Mouse (Mus musculus) intestine, embryonic 15.5 days (tissue): ENCODE results near the gene Trh. TPM values are rescaled to one million over a fixed set of nuclear protein-coding genes. Genes with fewer than 3 reads are reported as not detected.

Experiments used
- ATAC-seq: fragments of 200-750 bp; cut with Nextera tagmentation; 2 replicates; pipeline ENCODE4 v1.8.0; 2017; ENCODE audit warnings: moderate TSS enrichment, moderate library complexity
- H3K27ac ChIP-seq: fragments of 300-500 bp; sonication (generic); 2 replicates; pipeline ENCODE4 v1.5.1; 2015; ENCODE audit warnings: mild to moderate bottlenecking, inconsistent platforms
- H3K27me3 ChIP-seq: fragments of 300-500 bp; sonication (generic); replicated peaks from 2 replicates; pipeline ENCODE4 v1.6.1; 2015; ENCODE audit warnings: inconsistent platforms
- H3K36me3 ChIP-seq: fragments of 300-500 bp; sonication (generic); 2 replicates; pipeline ENCODE4 v1.6.1; 2015; ENCODE audit warnings: inconsistent platforms
- H3K4me1 ChIP-seq: fragments of 300-500 bp; sonication (generic); replicated peaks from 2 replicates; pipeline ENCODE4 v1.6.1; 2015; ENCODE audit warnings: inconsistent platforms
- H3K4me2 ChIP-seq: fragments of 300-500 bp; sonication (generic); replicated peaks from 2 replicates; pipeline ENCODE4 v1.6.1; 2015; ENCODE audit warnings: mild to moderate bottlenecking, inconsistent platforms
- H3K4me3 ChIP-seq: fragments of 300-500 bp; sonication (generic); replicated peaks from 2 replicates; pipeline ENCODE4 v1.5.1; 2015; ENCODE audit warnings: inconsistent platforms
- H3K9ac ChIP-seq: fragments of 300-500 bp; sonication (generic); 2 replicates; pipeline ENCODE4 v1.6.1; 2015; ENCODE audit warnings: inconsistent platforms
- H3K9me3 ChIP-seq: fragments of 300-500 bp; sonication (generic); 2 replicates; pipeline ENCODE4 v1.6.1; 2016; ENCODE audit warnings: inconsistent platforms
- WGBS: fragments of 180-500 bp; shearing (Covaris S2); methylation state at CpG from one replicate; pipeline ENCODE4 v1.1.7; 2015; 5-methylcytosine and 5-hydroxymethylcytosine counted together
- polyA plus RNA-seq: library from polyadenylated mRNA; unstranded; fragments of >200 nt; fragmentation: Nextera tagmentation; extraction: Ambion mirVana; gene quantifications from 2 replicates; pipeline ENCODE4 v1.2.1, GENCODE M21; 2015

The Trh gene
- 3.7 and 4.4 TPM in 2 replicates for polyA plus RNA-seq

GRCm38 (mm10) chr6:92244591-92244990 is at the start of gene Trh:
Gene Trh (minus strand): TSS chr6:92244650.
- H3K4me2 ChIP-seq: peak within 1 kb of the TSS; percentile 73
- no peak within 1 kb of the TSS for H3K9ac ChIP-seq
- H3K4me3 ChIP-seq: peak within 1 kb of the TSS; percentile 28
- peaks cover 5% of the 10 kb centered on the region; the same call in 1 of the 2 replicates for H3K4me1 ChIP-seq
- no peak within 1 kb of the TSS for H3K27ac ChIP-seq
- H3K9me3 ChIP-seq: no peaks in the 10 kb centered on the region
- 1% methylated on average over 31 of the region's 31 CpGs for WGBS
- H3K36me3 ChIP-seq: no peaks in the 10 kb centered on the region
- 0 out of 2 replicates have a peak, but pooled peaks have one; percentile 23 for ATAC-seq
- peaks cover 34% of the 10 kb centered on the region for H3K27me3 ChIP-seq

- ATAC-seq: no peak
- Histone ChIP-seq H3K27ac (no peak overlapping the region), H3K9ac (no peak overlapping the region), H3K4me1 (no peaks in the 10 kb centered on the region), H3K27me3 (no peaks in the 10 kb centered on the region), H3K4me3 (no peak overlapping the region), H3K9me3 (no peaks in the 10 kb centered on the region), H3K36me3 (no peaks in the 10 kb centered on the region), H3K4me2 (no peak overlapping the region)
- WGBS: 78% methylated on average over 3 of the region's 3 CpGs
These were observed 46.4 kb upstream of the Trh start for GRCm38 (mm10) chr6:92290826-92291225.

- H3K27ac ChIP-seq: no peak overlapping the region
- H3K9ac ChIP-seq: no peak overlapping the region
- H3K9me3 ChIP-seq: no peaks in the 10 kb centered on the region
- H3K36me3 ChIP-seq: no peaks in the 10 kb centered on the region
- H3K4me1 ChIP-seq: no peaks in the 10 kb centered on the region
- no peak for ATAC-seq
- no peaks in the 10 kb centered on the region for H3K27me3 ChIP-seq
- 46% methylated on average over 4 of the region's 4 CpGs for WGBS
- no peak overlapping the region for H3K4me2 ChIP-seq
- no peak overlapping the region for H3K4me3 ChIP-seq
These were observed 42.4 kb upstream of the Trh start for GRCm38 (mm10) chr6:92286889-92287288.

GRCm38 (mm10) chr6:92286258-92286888 is 41.9 kb upstream of the Trh start:
- H3K27ac ChIP-seq: no peak overlapping the region
- ATAC-seq: no peak
- H3K9ac ChIP-seq: no peak overlapping the region
- no peak overlapping the region for H3K4me3 ChIP-seq
- 29% methylated on average over 4 of the region's 4 CpGs for WGBS
- no peaks in the 10 kb centered on the region for H3K27me3 ChIP-seq
- no peak overlapping the region for H3K4me2 ChIP-seq
- no peaks in the 10 kb centered on the region for H3K9me3 ChIP-seq
- no peaks in the 10 kb centered on the region for H3K36me3 ChIP-seq
- no peaks in the 10 kb centered on the region for H3K4me1 ChIP-seq

GRCm38 (mm10) chr6:92285559-92285958 is 41.1 kb upstream of the Trh start:
- H3K4me1 ChIP-seq: no peaks in the 10 kb centered on the region
- H3K4me2 ChIP-seq: no peak overlapping the region
- no peak overlapping the region for H3K4me3 ChIP-seq
- no peaks in the 10 kb centered on the region for H3K9me3 ChIP-seq
- no peaks in the 10 kb centered on the region for H3K27me3 ChIP-seq
- no peak overlapping the region for H3K9ac ChIP-seq
- no peak for ATAC-seq
- H3K27ac ChIP-seq: no peak overlapping the region
- WGBS: 70% methylated on average over 4 of the region's 4 CpGs
- H3K36me3 ChIP-seq: no peaks in the 10 kb centered on the region

GRCm38 (mm10) chr6:92277179-92277578 is 32.7 kb upstream of the Trh start:
- Histone ChIP-seq H3K27me3 (no peaks in the 10 kb centered on the region), H3K4me2 (no peak overlapping the region), H3K4me1 (no peaks in the 10 kb centered on the region), H3K4me3 (no peak overlapping the region), H3K36me3 (no peaks in the 10 kb centered on the region), H3K27ac (no peak overlapping the region), H3K9ac (no peak overlapping the region), H3K9me3 (no peaks in the 10 kb centered on the region)
- WGBS: 65% methylated on average over 1 of the region's 1 CpGs
- ATAC-seq: peak; percentile 84

GRCm38 (mm10) chr6:92273652-92274322 is 29.3 kb upstream of the Trh start:
- H3K27me3 ChIP-seq: no peaks in the 10 kb centered on the region
- H3K4me3 ChIP-seq: no peak overlapping the region
- no peaks in the 10 kb centered on the region for H3K36me3 ChIP-seq
- no peak for ATAC-seq
- H3K4me2 ChIP-seq: no peak overlapping the region
- no peak overlapping the region for H3K9ac ChIP-seq
- WGBS: 74% methylated on average over 6 of the region's 6 CpGs
- H3K9me3 ChIP-seq: no peaks in the 10 kb centered on the region
- H3K27ac ChIP-seq: no peak overlapping the region
- no peaks in the 10 kb centered on the region for H3K4me1 ChIP-seq

- Histone ChIP-seq H3K36me3 (no peaks in the 10 kb centered on the region), H3K9me3 (no peaks in the 10 kb centered on the region), H3K9ac (no peak overlapping the region), H3K27ac (no peak overlapping the region), H3K4me2 (no peak overlapping the region), H3K4me3 (no peak overlapping the region), H3K27me3 (no peaks in the 10 kb centered on the region), H3K4me1 (no peaks in the 10 kb centered on the region)
- no peak for ATAC-seq
- WGBS: 77% methylated on average over 3 of the region's 3 CpGs
These were observed 28.2 kb upstream of the Trh start for GRCm38 (mm10) chr6:92272601-92273000.

GRCm38 (mm10) chr6:92269019-92269418 is 24.6 kb upstream of the Trh start:
- H3K36me3 ChIP-seq: no peaks in the 10 kb centered on the region
- H3K9me3 ChIP-seq: no peaks in the 10 kb centered on the region
- H3K9ac ChIP-seq: no peak overlapping the region
- H3K4me2 ChIP-seq: no peak overlapping the region
- H3K4me1 ChIP-seq: no peaks in the 10 kb centered on the region
- WGBS: 8% methylated on average over 4 of the region's 4 CpGs
- no peak overlapping the region for H3K27ac ChIP-seq
- peak; percentile 53 for ATAC-seq
- no peak overlapping the region for H3K4me3 ChIP-seq
- no peaks in the 10 kb centered on the region for H3K27me3 ChIP-seq

GRCm38 (mm10) chr6:92268001-92268400 is 23.6 kb upstream of the Trh start:
- 66% methylated on average over 1 of the region's 1 CpGs for WGBS
- no peaks in the 10 kb centered on the region for H3K9me3 ChIP-seq
- H3K27me3 ChIP-seq: no peaks in the 10 kb centered on the region
- no peak overlapping the region for H3K4me3 ChIP-seq
- no peak overlapping the region for H3K4me2 ChIP-seq
- ATAC-seq: no peak
- H3K36me3 ChIP-seq: no peaks in the 10 kb centered on the region
- peak overlapping the region; percentile 1; the same call in 1 of the 2 replicates for H3K9ac ChIP-seq
- no peaks in the 10 kb centered on the region for H3K4me1 ChIP-seq
- H3K27ac ChIP-seq: no peak overlapping the region

GRCm38 (mm10) chr6:92261162-92261843 is 16.9 kb upstream of the Trh start:
- no peak overlapping the region for H3K4me2 ChIP-seq
- no peaks in the 10 kb centered on the region for H3K36me3 ChIP-seq
- H3K27ac ChIP-seq: no peak overlapping the region
- no peak overlapping the region for H3K4me3 ChIP-seq
- no peak overlapping the region for H3K9ac ChIP-seq
- H3K9me3 ChIP-seq: no peaks in the 10 kb centered on the region
- H3K27me3 ChIP-seq: no peaks in the 10 kb centered on the region
- WGBS: 63% methylated on average over 4 of the region's 4 CpGs
- ATAC-seq: no peak
- H3K4me1 ChIP-seq: no peaks in the 10 kb centered on the region

- Histone ChIP-seq H3K27ac (no peak overlapping the region), H3K4me3 (no peak overlapping the region), H3K9me3 (no peaks in the 10 kb centered on the region), H3K36me3 (no peaks in the 10 kb centered on the region), H3K4me2 (no peak overlapping the region), H3K9ac (no peak overlapping the region), H3K4me1 (no peaks in the 10 kb centered on the region), H3K27me3 (no peaks in the 10 kb centered on the region)
- no peak for ATAC-seq
These were observed 10.9 kb upstream of the Trh start for GRCm38 (mm10) chr6:92255346-92255745.
